Mouse (Mus musculus): ENCODE measurements at regions not wholly inside any gene's neighbourhood (a gene's known extent, or its start where the extent isn't known, plus 50 kb on each side); places are given as distances from the start of the nearest gene placed in this dataset.

- no peaks in the 10 kb centered on the region for H3K9me3 ChIP-seq (replicated peaks)
- no peaks in the 10 kb centered on the region for H3K27me3 ChIP-seq (ENCODE audit: low read depth, poor library complexity, severe bottlenecking)
- no peak overlapping the region for H3K27ac ChIP-seq (replicated peaks)
- WGBS: 79% methylated on average over 6 of the region's 6 CpGs
- H3K36me3 ChIP-seq: no peaks in the 10 kb centered on the region
- H3K4me3 ChIP-seq: no peak overlapping the region
- no peak for DNase-seq (ENCODE audit: low spot score)
- no peaks in the 10 kb centered on the region for H3K4me1 ChIP-seq
Observed at GRCm38 (mm10) chr5:126680262-126680661, 561.3 kb upstream of the Tmem132c start.

GRCm38 (mm10) chr5:126699314-126699713 lies 542.3 kb upstream of the Tmem132c start:
- Histone ChIP-seq H3K4me1 (peaks cover 4% of the 10 kb centered on the region; the same call in 1 of the 2 replicates), H3K9me3 (replicated peaks) (no peaks in the 10 kb centered on the region), H3K4me3 (no peak overlapping the region), H3K27ac (replicated peaks) (no peak overlapping the region), H3K27me3 (ENCODE audit: low read depth, poor library complexity, severe bottlenecking) (no peaks in the 10 kb centered on the region), H3K36me3 (no peaks in the 10 kb centered on the region)
- DNase-seq (ENCODE audit: low spot score): peak; percentile 16
- 49% methylated on average over 4 of the region's 4 CpGs for WGBS

- 84% methylated on average over 8 of the region's 8 CpGs for WGBS
- DNase-seq (ENCODE audit: low spot score): no peak
- no peak overlapping the region for H3K27ac ChIP-seq (replicated peaks)
- no peaks in the 10 kb centered on the region for H3K27me3 ChIP-seq (ENCODE audit: low read depth, poor library complexity, severe bottlenecking)
- H3K4me1 ChIP-seq: no peaks in the 10 kb centered on the region
- H3K36me3 ChIP-seq: no peaks in the 10 kb centered on the region
- H3K4me3 ChIP-seq: no peak overlapping the region
- H3K9me3 ChIP-seq (replicated peaks): no peaks in the 10 kb centered on the region; the same call in 1 of the 2 replicates
Observed at GRCm38 (mm10) chr5:126703516-126704282, 537.9 kb upstream of the Tmem132c start.

GRCm38 (mm10) chr5:126705871-126706270 lies 535.7 kb upstream of the Tmem132c start:
- Histone ChIP-seq H3K27me3 (ENCODE audit: low read depth, poor library complexity, severe bottlenecking) (no peaks in the 10 kb centered on the region), H3K36me3 (no peaks in the 10 kb centered on the region), H3K4me3 (no peak overlapping the region), H3K27ac (replicated peaks) (no peak overlapping the region), H3K4me1 (no peaks in the 10 kb centered on the region), H3K9me3 (replicated peaks) (no peaks in the 10 kb centered on the region; the same call in 1 of the 2 replicates)
- DNase-seq (ENCODE audit: low spot score): no peak
- 73% methylated on average over 11 of the region's 11 CpGs for WGBS

- Histone ChIP-seq H3K9me3 (replicated peaks) (no peaks in the 10 kb centered on the region; the same call in 1 of the 2 replicates), H3K4me3 (no peak overlapping the region), H3K36me3 (no peaks in the 10 kb centered on the region), H3K27me3 (ENCODE audit: low read depth, poor library complexity, severe bottlenecking) (no peaks in the 10 kb centered on the region), H3K4me1 (no peaks in the 10 kb centered on the region), H3K27ac (replicated peaks) (no peak overlapping the region)
- WGBS: 68% methylated on average over 4 of the region's 4 CpGs
- no peak for DNase-seq (ENCODE audit: low spot score)
Observed at GRCm38 (mm10) chr5:126706701-126707100, 534.9 kb upstream of the Tmem132c start.

- Histone ChIP-seq H3K36me3 (no peaks in the 10 kb centered on the region), H3K27ac (replicated peaks) (no peak overlapping the region), H3K9me3 (replicated peaks) (no peaks in the 10 kb centered on the region), H3K4me1 (no peaks in the 10 kb centered on the region), H3K27me3 (ENCODE audit: low read depth, poor library complexity, severe bottlenecking) (no peaks in the 10 kb centered on the region), H3K4me3 (no peak overlapping the region)
- WGBS: 79% methylated on average over 6 of the region's 6 CpGs
- DNase-seq (ENCODE audit: low spot score): no peak
Observed at GRCm38 (mm10) chr5:126714672-126715071, 526.9 kb upstream of the Tmem132c start.

- 97% methylated on average over 2 of the region's 2 CpGs for WGBS
- no peaks in the 10 kb centered on the region for H3K36me3 ChIP-seq
- H3K4me1 ChIP-seq: no peaks in the 10 kb centered on the region
- no peak for DNase-seq (ENCODE audit: low spot score)
- H3K27ac ChIP-seq (replicated peaks): no peak overlapping the region
- no peaks in the 10 kb centered on the region for H3K9me3 ChIP-seq (replicated peaks)
- H3K4me3 ChIP-seq: no peak overlapping the region
- no peaks in the 10 kb centered on the region for H3K27me3 ChIP-seq (ENCODE audit: low read depth, poor library complexity, severe bottlenecking)
Observed at GRCm38 (mm10) chr5:126718421-126718820, 523.2 kb upstream of the Tmem132c start.

- Histone ChIP-seq H3K4me1 (no peaks in the 10 kb centered on the region), H3K36me3 (no peaks in the 10 kb centered on the region), H3K4me3 (no peak overlapping the region), H3K27ac (replicated peaks) (no peak overlapping the region), H3K9me3 (replicated peaks) (no peaks in the 10 kb centered on the region), H3K27me3 (ENCODE audit: low read depth, poor library complexity, severe bottlenecking) (no peaks in the 10 kb centered on the region)
- 86% methylated on average over 2 of the region's 2 CpGs for WGBS
- DNase-seq (ENCODE audit: low spot score): no peak
Observed at GRCm38 (mm10) chr5:126721300-126721699, 520.3 kb upstream of the Tmem132c start.

- H3K27me3 ChIP-seq (ENCODE audit: low read depth, poor library complexity, severe bottlenecking): no peaks in the 10 kb centered on the region
- H3K9me3 ChIP-seq (replicated peaks): no peaks in the 10 kb centered on the region
- no peak overlapping the region for H3K4me3 ChIP-seq
- H3K27ac ChIP-seq (replicated peaks): no peak overlapping the region
- H3K36me3 ChIP-seq: no peaks in the 10 kb centered on the region
- no peaks in the 10 kb centered on the region for H3K4me1 ChIP-seq
- DNase-seq (ENCODE audit: low spot score): no peak
- 78% methylated on average over 10 of the region's 10 CpGs for WGBS
Observed at GRCm38 (mm10) chr5:126723304-126724295, 518.0 kb upstream of the Tmem132c start.

GRCm38 (mm10) chr5:126724329-126724728 lies 517.3 kb upstream of the Tmem132c start:
- Histone ChIP-seq H3K4me3 (no peak overlapping the region), H3K9me3 (replicated peaks) (no peaks in the 10 kb centered on the region), H3K4me1 (no peaks in the 10 kb centered on the region), H3K36me3 (no peaks in the 10 kb centered on the region), H3K27me3 (ENCODE audit: low read depth, poor library complexity, severe bottlenecking) (no peaks in the 10 kb centered on the region), H3K27ac (replicated peaks) (no peak overlapping the region)
- 85% methylated on average over 9 of the region's 9 CpGs for WGBS
- no peak for DNase-seq (ENCODE audit: low spot score)

GRCm38 (mm10) chr5:126733470-126733869 lies 508.1 kb upstream of the Tmem132c start:
- DNase-seq (ENCODE audit: low spot score): peak; percentile 75
- WGBS: 5% methylated on average over 9 of the region's 15 CpGs
- Histone ChIP-seq H3K27ac (replicated peaks) (peak overlapping the region; percentile 72), H3K9me3 (replicated peaks) (no peaks in the 10 kb centered on the region), H3K4me3 (peak overlapping the region; percentile 40), H3K4me1 (0 out of 2 replicates have a peak, but pooled peaks cover 7% of the 10 kb centered on the region), H3K36me3 (no peaks in the 10 kb centered on the region), H3K27me3 (ENCODE audit: low read depth, poor library complexity, severe bottlenecking) (no peaks in the 10 kb centered on the region)

GRCm38 (mm10) chr5:126735733-126736132 lies 505.9 kb upstream of the Tmem132c start:
- no peaks in the 10 kb centered on the region for H3K36me3 ChIP-seq
- 0 out of 2 replicates have a peak, but pooled peaks cover 7% of the 10 kb centered on the region for H3K4me1 ChIP-seq
- no peaks in the 10 kb centered on the region for H3K9me3 ChIP-seq (replicated peaks)
- no peak overlapping the region for H3K4me3 ChIP-seq
- H3K27me3 ChIP-seq (ENCODE audit: low read depth, poor library complexity, severe bottlenecking): no peaks in the 10 kb centered on the region
- no peak overlapping the region for H3K27ac ChIP-seq (replicated peaks)
- DNase-seq (ENCODE audit: low spot score): no peak

GRCm38 (mm10) chr5:126737681-126738080 lies 503.9 kb upstream of the Tmem132c start:
- WGBS: 76% methylated on average over 4 of the region's 4 CpGs
- H3K4me1 ChIP-seq: 0 out of 2 replicates have a peak, but pooled peaks cover 7% of the 10 kb centered on the region

More at GRCm38 (mm10) chr5:126737681-126738080, 503.9 kb upstream of the Tmem132c start:
- Histone ChIP-seq H3K27me3 (ENCODE audit: low read depth, poor library complexity, severe bottlenecking) (no peaks in the 10 kb centered on the region), H3K27ac (replicated peaks) (no peak overlapping the region), H3K9me3 (replicated peaks) (no peaks in the 10 kb centered on the region), H3K36me3 (no peaks in the 10 kb centered on the region), H3K4me3 (no peak overlapping the region)
- DNase-seq (ENCODE audit: low spot score): no peak
